10 mouse cellular contexts compared by ENCODE assay signal in the genomic region with DNA sequence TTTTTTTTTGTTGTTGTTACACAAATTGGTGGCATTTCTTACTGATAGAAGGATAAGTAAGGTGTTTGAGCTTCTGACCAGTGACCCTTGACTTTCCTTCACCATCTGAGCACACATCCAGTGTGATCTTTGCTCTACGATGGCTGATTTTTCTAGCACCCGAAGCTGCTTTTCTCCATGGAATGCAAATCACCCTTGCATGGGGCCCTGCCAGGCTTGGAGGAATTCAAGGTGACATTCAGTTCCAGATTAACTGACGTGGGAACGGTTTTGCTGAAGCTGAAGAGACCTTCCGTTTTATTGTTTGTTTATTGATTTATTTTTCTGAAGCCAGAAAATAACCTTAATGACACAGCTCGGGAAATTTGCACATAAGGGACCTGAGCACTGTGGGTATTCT. TPM values are rescaled to one million over a fixed set of nuclear protein-coding genes. Genes with fewer than 3 reads are reported as not detected.
"Had no signal": no experiment of that assay in that cellular context is flagged by ENCODE, and none has a peak within 500 bp of the region (broad histone marks: within the 10 kb centered on the region; RNA-seq: fewer than 3 reads in every experiment).

No protein-coding gene starts in this region.

- H3K4me3 ChIP-seq: layer of hippocampus, adult 2 months; limb, embryonic 13.5 days; midbrain, embryonic 13.5 days had no signal

- H3K4me1 ChIP-seq: limb, embryonic 13.5 days had no signal

- H3K36me3 ChIP-seq: limb, embryonic 13.5 days; midbrain, embryonic 13.5 days had no signal

- H3K27ac ChIP-seq: layer of hippocampus, adult 2 months; limb, embryonic 13.5 days; liver, embryonic 14.5 days; midbrain, embryonic 13.5 days had no signal

- H3K9me3 ChIP-seq: limb, embryonic 13.5 days had no signal

- H3K9ac ChIP-seq: limb, embryonic 13.5 days; liver, embryonic 14.5 days; midbrain, embryonic 13.5 days had no signal

- ATAC-seq: inflammation-experienced regulatory T-cells, adult 6 months; intestine, postnatal 0 days; midbrain, embryonic 13.5 days had no signal

- H3K4me2 ChIP-seq: limb, embryonic 13.5 days; midbrain, embryonic 13.5 days had no signal

- H3K27me3 ChIP-seq: limb, embryonic 13.5 days; midbrain, embryonic 13.5 days had no signal

- DNase-seq: lung, adult 18-20 months; right cerebral cortex, postnatal 14 days; thymus, postnatal 36 days had no signal

RNA-seq across cellular contexts. Expression of a gene that starts 43.5 kb away (rescaled TPM):
- polyA plus RNA-seq: intestine, postnatal 0 days; small intestine, adult 2 months had no signal
